Mouse (Mus musculus) cerebellum, postnatal 36 days (tissue): Measurements from ENCODE around the gene Mobp.

Experiments
- DNase-seq, 2 experiments: peaks; one replicate each; pipeline ENCODE4 v3.0.0; 2021 to 2022; ENCODE audit warnings: mixed read lengths in 2 of 2

Mobp gene

GRCm38 (mm10) chr9:120135454-120135853, 14.1 kb upstream of the Mobp start:
- no peak for DNase-seq

DNA sequence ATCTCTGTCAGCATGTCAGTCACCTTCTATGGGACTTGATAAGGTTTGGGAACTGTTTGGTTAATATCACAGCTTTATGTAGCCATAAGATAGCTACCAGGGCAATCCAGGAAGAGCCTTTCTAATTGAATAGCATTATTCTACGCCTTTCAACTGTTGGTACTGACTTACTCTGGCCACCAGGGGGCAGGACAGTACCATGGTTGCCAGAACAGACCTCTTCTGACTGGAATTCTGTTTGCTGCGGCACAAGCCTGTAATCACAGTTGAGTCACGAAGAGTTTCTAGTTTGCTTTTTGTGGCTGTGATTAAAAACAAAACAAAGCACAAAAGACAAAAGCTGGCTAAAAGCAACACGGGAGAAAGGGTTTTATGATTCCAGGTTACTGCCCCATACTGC, 8.9 kb upstream of the Mobp start:
- peak; percentile 80 for DNase-seq

GRCm38 (mm10) chr9:120144474-120144873, 5.0 kb upstream of the Mobp start:
- DNase-seq, result no peak

GRCm38 (mm10) chr9:120151152-120151551, 1.6 kb downstream of the Mobp start:
- DNase-seq, result no peak

GRCm38 (mm10) chr9:120151906-120152399, 2.4 kb downstream of the Mobp start:
- no peak for DNase-seq

DNA sequence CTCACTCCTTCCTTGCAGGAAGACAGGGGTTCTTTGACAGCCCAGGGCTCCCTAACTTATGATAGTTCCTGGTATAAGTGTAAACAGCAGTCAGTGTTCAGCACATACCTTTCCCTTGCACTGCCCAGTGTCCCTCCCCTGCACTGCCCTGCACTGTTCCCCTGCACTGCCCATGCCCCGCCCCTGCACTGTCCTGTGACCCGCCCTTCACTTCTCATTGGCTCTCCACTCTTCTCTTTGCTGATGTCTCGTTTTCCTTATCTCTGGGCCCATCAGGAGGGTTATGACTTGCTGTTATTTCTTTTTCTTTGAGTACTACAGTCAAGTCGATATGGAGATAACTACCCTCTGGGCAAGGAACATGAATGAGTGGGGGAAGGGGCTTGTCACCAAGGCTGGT, 8.5 kb downstream of the Mobp start:
- no peak for DNase-seq

DNA sequence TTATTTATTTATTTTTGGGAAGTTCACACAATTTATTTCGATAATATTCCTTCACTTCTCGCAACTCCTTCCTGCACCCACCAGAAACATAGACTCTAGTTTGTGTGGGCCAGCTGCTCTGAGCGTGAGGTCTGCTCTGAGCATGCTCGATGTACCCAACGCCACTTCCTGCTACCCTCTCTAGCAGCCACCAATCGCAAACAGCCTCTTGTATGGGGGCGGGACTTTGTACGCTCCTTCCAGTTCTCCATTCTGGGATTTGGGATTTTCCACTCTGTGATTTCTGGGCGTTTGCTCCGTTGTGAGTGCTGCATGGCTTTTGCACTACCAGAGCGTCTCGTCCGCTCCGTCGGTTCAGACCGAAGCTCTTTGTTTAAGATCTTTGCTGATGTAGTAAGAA, 14.4 kb downstream of the Mobp start:
- no peak for DNase-seq

DNA sequence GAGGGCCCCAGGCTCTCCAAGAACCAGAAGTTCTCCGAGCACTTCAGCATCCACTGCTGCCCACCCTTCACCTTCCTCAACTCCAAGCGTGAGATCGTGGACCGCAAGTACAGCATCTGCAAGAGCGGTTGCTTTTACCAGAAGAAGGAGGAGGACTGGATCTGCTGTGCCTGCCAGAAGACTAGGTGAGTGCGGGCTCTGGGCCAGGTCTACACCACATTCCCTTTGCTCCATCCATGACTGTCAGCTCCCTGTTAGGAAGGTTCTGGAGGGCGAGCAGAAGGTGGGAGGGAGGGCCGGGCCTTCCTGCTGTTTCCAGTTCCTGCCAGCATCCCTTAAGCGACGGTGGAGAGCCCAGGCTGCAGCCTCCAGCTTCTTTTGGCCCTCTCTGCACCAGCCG, 18.3 kb downstream of the Mobp start:
- peak; percentile 12 to 30 for DNase-seq

GRCm38 (mm10) chr9:120171295-120171694, 21.8 kb downstream of the Mobp start:
- DNase-seq, result peak; percentile 60 to 67

- DNase-seq, result no peak
Observed at GRCm38 (mm10) chr9:120174436-120175137, 25.1 kb downstream of the Mobp start.

DNA sequence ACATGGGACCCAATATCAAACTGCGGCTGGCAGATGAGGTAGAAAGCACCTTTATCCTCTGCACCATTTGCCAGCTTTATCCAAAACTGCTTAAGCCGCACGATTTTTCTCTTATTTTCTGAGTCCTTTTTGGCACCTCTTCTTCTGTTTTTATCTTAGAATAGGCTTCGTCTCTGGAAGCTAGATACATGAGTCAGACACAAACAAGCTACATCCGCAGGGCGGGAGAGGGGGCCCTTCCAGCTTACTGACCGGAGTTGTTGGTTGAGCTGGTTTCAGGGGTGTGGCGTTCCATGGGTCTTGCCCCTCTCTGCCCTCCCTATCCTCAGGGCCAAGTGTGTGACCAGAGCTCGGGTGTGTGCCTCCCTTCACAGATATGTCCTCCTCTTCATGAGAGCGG, 29.3 kb downstream of the Mobp start:
- DNase-seq, result no peak

DNA sequence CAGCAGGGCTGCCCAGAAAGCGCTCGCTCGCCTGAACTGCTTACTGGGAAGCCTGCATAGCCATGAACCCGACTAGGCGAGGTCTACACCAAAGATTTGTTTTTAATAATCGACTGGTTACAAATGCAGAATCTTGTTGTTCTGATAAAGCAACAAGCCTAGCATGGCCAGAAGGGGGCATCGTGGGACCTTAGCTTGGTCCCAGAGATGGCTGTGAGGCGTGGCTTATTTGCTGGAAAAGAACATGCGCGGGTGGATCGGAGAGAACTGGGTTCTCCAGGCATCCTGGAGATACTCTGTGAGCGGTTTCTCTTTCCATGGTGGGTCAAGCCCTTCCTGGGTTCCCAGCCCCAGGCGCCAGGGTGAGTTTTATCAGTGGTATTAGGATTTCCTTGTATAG, 35.0 kb downstream of the Mobp start:
- DNase-seq, result peak; percentile 44 to 48

- DNase-seq, result no peak
Observed at GRCm38 (mm10) chr9:120186856-120187255, 37.3 kb downstream of the Mobp start.

- DNase-seq, result no peak
Observed at GRCm38 (mm10) chr9:120190891-120191290, 41.4 kb downstream of the Mobp start.

DNA sequence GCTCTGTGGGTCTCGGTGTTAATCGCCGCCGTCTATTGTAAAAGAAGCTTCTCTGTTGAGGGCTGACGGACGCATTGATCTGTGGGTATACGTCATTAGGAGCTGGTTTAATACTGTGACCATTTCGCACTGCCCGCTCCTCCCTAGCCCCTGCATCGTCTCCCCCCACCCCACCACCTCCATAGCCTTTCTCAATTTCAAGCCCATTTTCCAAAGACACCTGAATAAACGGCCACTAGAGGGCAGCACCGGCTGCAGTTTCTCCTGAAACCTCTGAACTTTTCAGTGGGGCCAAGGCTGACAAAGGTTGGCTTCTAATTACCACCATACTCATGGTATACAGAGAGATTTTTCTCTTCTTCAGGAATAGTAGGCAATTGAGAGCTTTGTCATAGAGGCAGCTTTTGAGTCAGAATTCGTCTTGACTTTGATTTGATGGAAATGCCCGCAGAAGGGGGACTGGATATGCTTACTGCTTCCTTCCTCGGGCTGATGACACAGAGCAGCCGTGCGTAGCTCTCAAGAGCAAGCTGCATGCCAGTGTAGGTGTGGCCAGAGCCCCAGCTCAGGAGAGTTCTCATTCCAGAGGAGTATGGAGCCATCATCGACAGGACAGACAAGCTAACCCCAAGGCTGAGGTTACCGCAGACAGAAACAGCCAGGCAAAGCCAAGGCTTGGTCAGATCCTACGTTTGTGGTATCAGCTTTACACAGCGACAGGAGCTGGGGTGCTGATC, 42.0 kb downstream of the Mobp start:
- DNase-seq, result peak; percentile 84 to 89

- no peak for DNase-seq
Observed at GRCm38 (mm10) chr9:120192742-120193141, 43.2 kb downstream of the Mobp start.

DNA sequence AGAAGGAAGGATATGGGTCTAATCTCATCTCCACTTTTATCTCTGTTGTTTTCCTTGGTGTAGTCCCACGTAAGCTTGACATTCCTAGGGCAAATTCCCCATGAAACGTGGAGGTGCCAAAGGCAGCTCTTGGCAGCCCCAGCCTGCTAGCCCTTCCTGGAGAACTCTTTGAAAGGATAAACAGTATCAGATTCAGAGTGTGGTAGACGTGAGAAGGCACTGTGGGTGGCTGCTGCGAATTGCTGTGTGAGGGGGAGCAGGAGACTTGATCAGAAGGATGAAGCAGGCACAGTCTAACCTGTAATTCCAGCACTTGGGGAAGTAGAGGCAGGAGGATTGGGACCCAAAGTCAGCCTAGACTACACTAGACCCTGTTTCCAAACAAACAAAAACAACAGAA, 51.4 kb downstream of the Mobp start:
- no peak for DNase-seq

DNA sequence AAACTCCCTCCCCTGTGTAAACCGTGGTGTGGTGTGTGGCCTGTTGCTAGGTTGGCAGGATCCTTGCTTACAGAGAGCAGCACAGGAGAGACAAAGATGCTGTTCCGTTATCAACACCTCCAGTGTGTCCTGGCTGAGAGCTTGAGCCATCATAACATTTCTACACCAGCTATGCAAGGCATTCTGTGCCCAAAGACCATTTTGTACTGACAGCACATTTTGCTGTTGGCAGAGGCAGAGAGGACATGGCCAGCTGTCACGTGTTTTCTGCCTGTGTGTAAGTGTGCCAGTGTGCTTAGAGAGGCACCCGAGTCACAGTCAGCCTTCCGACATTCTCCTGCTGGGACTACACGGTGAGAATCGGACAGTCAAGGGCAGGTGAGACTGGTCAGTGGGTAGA, 52.2 kb downstream of the Mobp start:
- no peak for DNase-seq

GRCm38 (mm10) chr9:120202683-120203082, 53.2 kb downstream of the Mobp start:
- DNase-seq, result peak; percentile 14 to 22

DNA sequence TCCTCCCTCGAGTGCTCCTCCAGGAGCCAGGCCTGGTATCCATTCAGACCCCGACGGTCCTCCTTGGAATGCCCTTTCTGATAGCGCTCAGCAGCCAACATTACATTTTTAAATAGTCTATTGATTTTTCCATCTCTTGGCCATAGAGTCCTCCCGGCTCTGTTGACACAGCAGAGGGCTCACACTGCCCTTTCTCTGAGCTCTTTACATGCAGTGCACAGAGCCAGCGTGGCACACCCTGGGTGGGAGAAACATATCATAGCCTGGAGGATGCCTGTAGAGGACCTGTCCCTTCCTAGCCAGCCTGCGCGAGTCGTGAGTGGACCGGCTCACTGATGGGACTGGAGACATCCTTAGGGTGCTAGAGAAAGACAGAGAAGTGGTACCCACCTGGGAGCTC, 54.4 kb downstream of the Mobp start:
- no peak for DNase-seq

DNA sequence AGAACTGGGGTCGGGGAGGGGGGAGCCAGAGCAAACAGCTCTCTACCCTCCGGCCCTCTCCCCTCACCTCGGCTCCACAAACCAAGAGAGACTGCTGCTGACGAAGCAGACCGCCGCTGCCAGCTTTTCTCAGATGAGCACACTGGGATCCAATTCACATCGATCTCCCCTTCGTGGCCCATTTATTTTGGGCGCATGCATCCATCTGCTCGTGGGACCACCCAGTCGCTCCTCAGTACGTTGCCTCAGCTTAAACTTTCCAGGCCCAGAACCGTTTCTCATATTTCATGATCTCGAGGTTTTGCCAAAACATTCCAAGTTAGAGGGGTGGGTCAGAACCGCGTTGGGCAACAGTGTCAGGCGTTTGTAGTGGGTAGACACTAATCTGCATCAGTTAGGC, 57.4 kb downstream of the Mobp start:
- no peak for DNase-seq

DNA sequence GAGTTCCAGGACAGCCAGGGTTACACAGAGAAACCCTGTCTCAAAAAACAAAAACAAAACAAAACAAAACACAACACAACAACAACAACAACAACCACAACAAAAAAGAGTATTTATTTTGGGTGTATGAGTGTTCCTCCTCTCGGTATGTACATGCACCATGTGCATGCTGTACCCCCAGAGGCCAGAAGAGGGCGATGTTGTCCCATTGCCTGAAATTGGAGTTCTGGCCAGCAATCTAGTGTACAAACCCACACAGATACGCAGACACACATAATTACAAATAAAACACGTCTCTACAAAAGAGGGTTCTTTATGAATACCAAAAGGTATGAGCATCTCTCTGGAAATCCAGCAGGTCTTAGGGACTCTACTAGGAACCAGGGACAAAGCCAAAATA, 60.6 kb downstream of the Mobp start:
- peak in 1 of 2 experiments; percentile 15 for DNase-seq

GRCm38 (mm10) chr9:120210865-120211264, 61.4 kb downstream of the Mobp start:
- no peak for DNase-seq

GRCm38 (mm10) chr9:120212936-120213335, 63.4 kb downstream of the Mobp start:
- no peak for DNase-seq
